Mouse (Mus musculus) subcutaneous adipose tissue, adult 2 months (tissue): ENCODE results near the gene Agap1. TPM values are rescaled to one million over a fixed set of nuclear protein-coding genes. Genes with fewer than 3 reads are reported as not detected.

Experiments used
- polyA plus RNA-seq: library from polyadenylated mRNA; depleted of rRNA; stranded (reverse); fragments of >200 nt; gene quantifications from 2 replicates; pipeline ENCODE4 v1.2.3, GENCODE M21; 2012; ENCODE audit warnings: low replicate concordance; rRNA removed

The Agap1 gene
- 11.2 and 26.0 TPM in 2 replicates for polyA plus RNA-seq

DNA sequence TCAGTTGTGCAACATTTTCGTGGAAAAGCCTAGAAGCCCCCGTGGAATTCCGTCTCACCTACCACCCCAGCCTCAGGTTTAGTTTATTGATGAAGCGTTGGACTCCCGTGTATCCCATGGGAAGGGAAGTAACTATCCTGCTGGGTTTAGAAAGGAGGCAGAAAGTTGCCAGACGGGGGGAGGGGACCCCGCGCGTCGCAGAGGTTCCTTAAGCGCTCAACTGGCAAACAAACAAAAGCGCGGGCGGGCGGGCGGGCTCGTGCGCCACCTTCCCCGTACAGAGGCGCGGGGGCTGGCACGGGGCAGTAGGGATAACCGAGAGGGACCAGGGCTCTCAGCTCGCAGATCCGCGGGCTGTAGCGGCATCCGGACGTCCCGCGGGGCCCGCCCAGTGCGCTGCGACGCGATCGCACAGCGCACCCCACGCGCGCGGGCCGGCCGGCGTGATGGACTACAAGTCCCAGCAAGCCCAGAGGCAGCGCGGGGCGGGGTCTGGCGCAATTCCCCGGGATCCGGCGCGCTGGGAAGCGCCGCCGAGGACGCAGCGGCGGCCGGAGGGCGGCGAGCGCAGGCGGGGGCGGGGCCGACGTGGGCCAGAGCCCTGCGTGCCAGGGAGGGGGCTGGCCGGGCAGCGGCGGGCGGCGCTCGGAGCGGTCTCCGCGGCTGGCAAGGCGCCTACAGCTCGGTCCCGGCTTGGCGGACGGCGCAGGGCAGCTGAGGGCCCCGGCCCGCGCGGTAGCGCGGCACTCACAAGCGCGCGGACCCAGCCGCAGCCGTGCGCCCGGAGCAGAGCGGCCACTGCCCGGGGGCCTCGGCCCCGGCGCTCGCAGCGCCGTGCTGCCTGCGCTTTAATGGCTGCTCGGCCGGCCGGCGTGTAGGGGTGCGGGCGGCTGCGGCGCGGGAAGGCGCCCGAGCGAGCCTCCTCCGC lies at the start of gene Agap1:
Agap1 (plus strand) TSS at position 611 of the 928 bp plus-strand sequence.

DNA sequence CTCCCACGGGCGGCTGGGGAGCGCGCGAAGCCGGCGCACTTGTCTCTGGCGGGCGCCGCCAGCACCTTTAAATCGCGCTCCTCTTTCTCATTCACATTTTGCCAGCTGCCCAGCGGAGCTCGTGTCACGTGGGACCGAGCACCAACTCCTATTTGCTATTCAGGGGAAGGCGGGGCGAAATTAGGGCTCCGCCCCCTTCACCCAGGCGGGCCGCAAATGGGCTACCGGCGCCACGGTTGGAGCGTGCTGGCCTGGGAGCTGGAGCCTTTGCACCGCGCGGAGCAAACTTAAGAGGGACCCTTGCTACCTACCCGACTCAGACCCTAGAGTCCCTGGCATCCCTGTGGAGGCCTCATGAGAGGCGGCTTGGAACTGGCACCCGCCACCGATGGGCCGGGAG lies 476.5 kb downstream of the Agap1 start, which contains the start of gene Gbx2:
Gbx2 (minus strand) TSS at position 60 of the 400 bp plus-strand sequence.

